Mouse (Mus musculus): ENCODE data around the gene Sema5b. TPM values are rescaled to one million over a fixed set of nuclear protein-coding genes. Genes with fewer than 3 reads are reported as not detected.
A peak's percentile ranks its signal among the peaks of the same experiment; 100 is the strongest.

Sema5b gene
- total RNA-seq, 2 experiments from 2014 or later: 29.9 to 30.5 TPM

DNA sequence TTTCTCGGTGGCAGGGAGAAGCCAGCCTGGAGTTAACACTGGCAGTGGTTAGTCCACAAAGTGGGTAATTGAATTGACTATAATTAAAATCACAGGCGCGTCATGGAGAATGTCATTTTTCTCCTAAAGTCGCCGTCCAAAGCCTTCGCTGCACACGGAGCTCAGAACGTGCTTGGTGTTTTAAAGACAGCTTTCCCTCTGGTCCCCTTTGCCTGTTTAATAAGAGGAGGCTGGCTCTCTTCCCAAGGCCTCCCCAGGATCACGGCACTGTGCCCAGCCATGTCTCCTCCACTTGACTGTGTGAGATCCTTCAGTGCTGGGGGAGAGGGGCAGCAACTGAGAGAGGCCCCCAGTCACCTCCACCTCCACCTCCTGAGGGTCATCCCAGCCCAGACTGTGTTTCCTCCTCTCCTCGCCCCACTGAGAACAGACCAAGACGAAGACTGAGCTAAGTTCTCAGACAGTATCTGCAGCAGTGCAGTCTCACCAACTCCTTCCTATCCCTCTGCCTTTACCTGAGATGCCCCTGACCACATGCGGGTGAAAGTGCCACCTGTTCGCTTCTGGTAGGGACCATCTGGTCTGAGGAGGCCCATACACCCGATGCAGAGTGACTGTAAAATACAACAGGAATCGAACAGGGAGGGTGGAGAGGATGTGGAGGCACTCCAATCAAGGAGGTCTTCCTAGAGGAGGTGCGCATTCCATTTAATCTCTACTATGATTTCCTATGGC, 84.5 kb downstream of the Sema5b start:
- intact Hi-C loops (cut with DNase I): loop anchor here (5.0 kb wide), 1 partner anchor 83 kb away; the partner anchor contains the start of gene Sema5b
- DNase-seq: peak; percentile 82

DNA sequence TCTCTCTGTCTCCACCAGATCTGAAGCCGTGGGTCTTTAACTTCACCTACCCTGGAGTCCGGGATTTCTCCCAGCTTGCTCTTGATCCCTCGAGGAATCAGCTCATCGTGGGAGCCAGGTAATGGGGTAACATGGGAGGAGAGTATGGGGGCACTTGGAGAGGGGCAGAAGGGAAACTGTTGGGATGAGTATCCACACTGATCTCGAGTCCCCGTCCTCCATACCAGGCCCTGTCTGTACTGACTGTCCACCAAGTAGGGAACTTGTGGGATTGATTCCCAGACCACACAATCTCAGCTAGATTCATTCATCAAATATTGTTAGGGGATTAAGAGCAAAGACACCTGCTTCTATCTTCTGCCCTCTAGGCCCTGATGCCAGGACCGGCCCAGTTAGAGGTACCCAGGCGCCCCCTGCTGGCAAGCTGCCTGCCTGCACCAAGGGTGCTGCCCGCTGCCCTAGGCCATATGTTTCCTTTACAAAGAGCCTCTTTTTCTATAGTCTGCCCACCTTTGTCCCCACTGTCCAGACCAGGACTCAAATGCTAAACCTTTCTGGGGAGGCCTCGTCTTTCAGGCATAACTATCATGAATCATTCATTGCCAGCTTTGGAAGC, 87.2 kb downstream of the Sema5b start:
- peak; percentile 88 for DNase-seq
- intact Hi-C loops (cut with DNase I): loop anchor here (5.0 kb wide), 1 partner anchor 86 kb away; the partner anchor contains the start of gene Sema5b

DNA sequence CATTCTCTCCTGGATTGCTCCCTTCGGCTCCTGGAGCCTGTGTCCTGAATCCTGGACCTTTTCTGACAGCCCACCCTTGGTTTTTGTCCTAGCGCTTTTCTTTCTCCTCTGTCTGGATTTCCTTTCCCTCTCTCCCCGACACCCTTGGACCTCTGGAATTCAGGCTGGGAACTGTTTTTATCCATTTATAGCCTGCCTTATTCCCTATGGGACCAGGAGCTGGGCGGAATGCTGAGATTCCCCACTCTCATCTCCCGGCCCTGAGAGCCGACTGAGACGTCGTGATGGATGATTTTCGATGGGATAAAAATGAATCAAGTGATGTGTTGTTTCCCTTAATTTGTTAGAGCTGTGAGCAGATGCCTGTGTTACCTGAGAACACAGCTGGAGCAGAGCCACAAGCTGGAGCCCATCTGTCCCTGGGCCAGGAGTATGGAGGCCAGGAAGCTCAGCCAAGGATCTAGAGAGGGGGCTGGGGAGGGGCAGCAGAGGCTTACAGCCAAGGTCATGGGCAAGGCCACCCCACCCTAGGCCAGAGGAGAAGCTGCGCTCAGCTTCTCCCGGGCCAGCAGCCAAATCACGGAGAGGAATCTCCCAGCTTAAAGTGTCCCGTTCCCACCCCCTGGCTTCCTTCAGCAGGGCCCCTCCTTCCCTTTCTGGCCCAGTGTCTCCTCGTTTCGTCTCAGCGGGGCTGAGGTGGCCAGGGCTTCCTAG, 89.7 kb downstream of the Sema5b start:
- peak; percentile 50 for DNase-seq
- intact Hi-C loops (cut with DNase I): no loop called here

DNA sequence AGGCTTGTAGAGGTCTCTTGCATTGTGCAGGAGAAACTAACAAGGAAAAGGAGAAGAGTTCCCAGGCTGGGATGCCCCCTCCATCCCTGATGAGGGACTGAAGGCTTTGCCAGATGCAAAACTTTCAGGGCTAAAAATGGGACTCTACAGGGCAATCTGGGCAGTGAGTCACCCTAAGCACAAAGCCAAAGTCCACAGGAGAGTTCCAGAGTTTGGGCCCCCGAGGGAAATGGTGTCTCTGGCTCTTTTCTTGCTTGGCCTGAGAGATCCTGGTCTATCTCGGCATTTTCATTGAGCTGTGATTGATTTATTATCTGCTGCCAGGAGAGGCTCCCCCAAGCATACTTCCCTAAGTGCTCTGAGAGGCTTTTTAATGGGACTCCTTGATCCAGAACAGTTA, 92.1 kb downstream of the Sema5b start:
- intact Hi-C loops (cut with DNase I): no loop called here
- no peak for DNase-seq

DNA sequence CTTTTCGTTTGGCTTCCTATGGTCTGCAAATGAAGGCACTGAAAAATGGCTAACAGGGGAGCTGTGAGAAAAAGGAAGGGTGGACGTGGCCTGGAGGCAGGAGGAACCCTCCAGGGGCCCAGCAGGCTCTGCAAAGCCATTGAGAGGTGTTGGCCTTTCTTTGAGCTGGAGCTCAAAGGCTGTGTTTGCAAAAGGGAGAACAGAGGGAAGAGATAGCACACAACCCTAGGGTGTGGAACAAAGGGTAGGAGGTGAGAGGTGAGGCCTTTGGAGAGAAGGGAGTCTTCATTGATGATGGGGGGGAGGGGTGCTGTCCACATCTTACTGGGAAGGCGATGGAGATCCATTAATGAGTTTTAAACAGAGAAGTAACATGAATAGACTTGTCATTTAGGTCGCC, 94.0 kb downstream of the Sema5b start:
- intact Hi-C loops (cut with DNase I): no loop called here
- DNase-seq: no peak

DNA sequence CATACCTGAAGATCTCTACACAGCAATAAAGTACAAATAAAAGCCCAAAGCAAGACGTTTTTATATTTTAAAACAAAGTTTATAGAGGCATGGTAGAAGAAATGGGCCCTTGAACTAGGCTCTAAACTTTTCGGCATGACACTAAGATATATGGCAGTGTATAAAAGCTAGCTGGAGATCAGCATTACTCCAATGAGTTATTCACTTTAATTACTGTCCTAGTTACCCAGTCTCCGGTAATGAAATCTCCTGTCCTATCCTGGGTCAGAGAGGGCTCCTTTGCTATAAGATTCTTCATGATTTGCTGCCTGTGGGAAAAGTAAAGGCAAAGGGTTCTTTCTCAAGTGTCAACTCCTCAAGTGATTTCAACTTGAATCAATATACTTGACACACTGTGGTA, 98.6 kb downstream of the Sema5b start:
- DNase-seq: no peak
- intact Hi-C loops (cut with DNase I): no loop called here

DNA sequence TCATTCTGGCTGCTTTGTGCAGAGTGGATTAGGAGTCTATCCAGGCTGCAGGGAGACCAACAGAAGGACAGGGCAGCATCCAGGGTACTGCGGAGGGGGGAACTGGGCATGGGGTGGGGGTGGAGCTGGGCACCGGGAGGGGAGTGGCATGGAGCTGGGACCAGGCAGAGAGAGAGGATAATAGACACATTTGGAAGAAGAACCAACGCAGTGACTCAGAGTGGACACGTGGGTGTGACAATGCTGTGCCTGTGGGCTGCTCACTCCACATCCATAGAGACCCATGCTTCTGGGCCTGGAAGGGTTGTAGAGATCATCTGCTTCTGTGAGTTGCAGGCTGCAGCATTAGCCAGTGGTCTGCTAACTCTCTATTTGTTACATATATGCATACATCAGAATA, 107.9 kb downstream of the Sema5b start:
- intact Hi-C loops (cut with DNase I): no loop called here
- no peak for DNase-seq

DNA sequence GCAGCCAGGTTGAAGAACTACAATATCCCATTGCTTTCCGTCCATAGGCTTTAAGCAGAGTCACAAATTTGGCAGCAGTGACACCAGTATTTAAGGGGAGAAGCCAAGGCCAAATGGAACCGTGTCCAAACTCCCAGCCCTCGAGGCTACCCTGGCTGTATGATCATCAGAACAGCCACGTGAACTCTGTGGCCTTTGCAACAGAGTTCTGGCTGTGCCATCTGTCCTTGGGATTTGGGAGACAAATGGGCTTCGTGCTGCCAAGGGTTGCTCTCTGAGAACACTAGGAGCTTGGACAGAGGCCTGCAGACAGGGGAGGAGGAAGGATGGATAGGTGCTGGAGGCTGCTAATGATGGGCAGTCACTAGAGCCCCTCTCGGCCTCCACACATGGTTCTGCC, 111.3 kb downstream of the Sema5b start:
- intact Hi-C loops (cut with DNase I): no loop called here
- peak; percentile 80 for DNase-seq

DNA sequence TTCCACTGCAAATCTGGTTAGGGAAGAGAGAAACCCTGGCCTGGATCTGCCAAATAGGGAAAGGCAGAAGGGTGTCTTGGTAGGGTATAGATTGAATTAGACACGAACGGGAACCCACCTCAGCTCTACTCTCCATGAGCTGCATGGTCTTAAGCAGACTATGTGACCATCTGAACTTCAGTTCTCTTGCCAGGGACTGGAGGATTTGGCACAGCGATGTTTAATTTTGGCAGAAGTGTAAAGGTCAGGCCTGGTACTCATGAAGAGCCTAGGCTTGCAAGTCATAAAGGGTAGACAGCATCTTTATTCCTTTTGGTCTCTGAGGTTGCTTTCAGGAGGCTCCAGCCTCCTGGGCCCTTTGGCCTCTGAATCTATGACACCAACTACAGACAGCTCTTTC, 111.8 kb downstream of the Sema5b start:
- intact Hi-C loops (cut with DNase I): no loop called here

DNA sequence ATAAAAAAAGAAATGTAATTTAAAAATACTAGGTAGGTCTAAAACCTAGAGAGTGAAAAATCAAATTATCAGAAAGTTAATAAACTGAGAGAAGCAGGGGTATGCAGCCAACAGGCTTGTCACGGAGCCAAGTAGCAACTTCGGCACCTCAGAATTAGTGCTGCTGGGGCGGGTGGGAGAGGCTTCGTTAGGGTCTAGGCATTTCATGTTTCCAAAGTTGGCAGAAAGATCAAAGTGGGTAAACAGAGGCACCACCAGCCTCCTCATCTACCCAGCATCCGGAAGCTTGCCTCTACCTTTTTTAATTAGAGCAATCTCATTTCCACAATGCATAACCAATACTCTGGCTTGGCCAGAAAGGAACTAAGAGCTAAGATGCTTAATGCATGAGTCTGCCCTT, 113.0 kb downstream of the Sema5b start:
- intact Hi-C loops (cut with DNase I): no loop called here
- no peak for DNase-seq

More for the DNA sequence above, 111.8 kb downstream of the Sema5b start:
- DNase-seq: no peak

DNA sequence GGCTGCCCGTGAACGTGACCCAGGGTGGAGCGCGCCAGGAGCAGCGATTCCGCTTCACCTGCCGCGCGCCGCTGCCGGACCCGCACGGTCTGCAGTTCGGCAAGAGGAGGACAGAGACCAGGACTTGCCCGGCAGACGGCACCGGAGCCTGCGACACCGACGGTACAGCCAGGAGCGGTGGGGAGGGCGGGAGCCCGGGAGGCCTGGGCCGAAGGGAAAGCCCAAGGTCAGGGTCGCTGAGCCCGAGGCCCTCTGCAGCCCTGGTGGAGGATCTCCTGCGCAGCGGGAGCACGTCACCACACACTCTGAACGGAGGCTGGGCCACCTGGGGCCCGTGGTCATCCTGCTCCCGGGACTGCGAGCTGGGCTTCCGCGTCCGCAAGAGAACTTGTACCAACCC, 119.3 kb downstream of the Sema5b start:
- no peak for DNase-seq
- intact Hi-C loops (cut with DNase I): no loop called here

DNA sequence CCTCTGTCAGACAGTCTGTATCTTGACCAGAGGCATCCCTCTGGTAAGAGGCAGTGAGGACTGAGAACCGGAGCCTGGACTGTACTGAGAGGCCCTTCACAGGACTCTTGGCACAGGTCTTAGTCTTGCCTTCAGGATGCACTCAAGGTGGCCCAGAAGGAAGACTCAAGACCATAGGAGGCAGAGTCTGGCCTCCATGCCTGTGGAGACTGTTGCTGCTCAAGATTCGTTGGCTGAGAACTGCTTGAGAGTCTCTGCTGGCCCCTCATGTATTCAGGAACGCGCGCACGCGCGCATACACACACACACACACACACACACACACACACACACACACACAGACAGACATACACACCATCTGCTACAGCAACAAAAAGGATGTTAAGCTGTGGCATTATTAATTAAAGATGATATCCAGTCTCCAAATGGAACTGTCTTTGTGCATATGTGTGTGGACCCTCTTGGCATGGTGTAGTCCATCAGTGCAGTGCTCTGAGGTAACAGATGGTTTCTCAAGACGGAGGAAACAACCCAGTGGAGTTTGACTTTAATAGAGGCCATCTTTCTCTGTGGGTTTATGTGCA, 123.0 kb downstream of the Sema5b start:
- DNase-seq: no peak
- intact Hi-C loops (cut with DNase I): no loop called here

DNA sequence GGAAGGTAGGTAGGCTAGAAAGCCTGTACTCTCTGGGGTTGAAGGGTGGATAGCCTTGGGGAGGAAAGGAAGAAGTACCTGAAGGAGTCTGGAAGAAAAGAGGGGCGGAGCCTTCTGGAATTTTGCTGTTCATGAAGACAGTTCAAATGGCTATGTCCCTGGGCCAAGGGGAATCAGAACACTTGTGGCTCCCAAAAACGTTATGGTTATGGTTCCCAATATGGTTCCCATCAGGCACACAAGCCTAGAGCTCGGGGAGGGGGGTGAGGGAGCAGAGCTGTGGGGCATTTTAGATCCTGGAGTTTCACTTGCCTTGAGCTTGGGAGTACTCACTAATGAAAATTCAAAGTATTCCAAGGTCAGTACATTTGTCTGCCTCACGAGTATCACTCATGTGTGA, 123.9 kb downstream of the Sema5b start:
- intact Hi-C loops (cut with DNase I): no loop called here
- DNase-seq: no peak

DNA sequence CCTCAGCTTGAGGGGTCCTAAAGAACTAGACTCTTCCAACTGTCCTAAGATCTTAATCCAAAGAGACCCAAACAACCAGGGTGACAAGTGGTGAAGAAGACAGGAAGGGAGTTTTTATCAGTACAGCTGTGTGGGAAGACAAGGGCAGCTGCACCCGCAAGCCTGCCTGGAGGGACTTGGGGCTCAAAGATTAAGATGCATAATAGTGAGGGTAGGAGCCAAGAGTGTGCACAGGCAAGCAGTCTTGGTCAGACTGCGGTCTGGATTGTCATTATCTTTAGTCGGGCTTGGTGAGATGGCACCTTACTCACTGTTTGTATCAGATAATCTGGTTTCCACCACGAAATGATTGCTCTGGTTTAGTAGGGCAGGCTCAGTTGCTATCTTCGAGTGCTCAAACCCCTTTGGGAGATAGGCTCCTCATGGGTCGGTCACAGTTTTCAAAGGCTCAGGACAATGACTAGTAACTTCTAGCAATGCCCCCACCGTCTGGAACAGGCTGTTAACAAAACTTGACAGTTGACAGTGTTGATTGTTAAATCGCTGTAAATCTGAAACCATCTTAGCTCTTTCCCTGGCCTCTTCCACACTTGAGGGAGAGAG, 136.7 kb downstream of the Sema5b start:
- intact Hi-C loops (cut with DNase I): no loop called here
- no peak for DNase-seq

DNA sequence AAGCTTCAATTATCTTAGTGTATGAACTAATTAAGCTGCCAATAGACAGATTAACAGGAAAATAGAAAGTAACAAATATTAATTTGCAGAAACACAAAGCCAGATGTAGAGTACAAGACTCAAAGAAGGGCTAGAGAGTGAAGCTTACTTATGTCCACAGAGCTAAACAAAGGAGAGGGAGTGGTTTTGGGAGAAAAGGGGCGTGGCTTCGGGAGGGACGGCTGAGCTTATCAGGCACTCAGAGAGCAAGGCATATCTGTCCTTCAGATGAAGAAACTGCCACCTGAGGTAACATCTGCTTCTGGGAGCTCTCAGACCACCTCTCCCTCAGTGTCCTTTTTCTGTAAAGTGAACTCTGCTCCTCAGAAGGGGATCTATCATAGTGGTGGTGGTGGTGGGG, 137.5 kb downstream of the Sema5b start:
- DNase-seq: no peak
- intact Hi-C loops (cut with DNase I): no loop called here

DNA sequence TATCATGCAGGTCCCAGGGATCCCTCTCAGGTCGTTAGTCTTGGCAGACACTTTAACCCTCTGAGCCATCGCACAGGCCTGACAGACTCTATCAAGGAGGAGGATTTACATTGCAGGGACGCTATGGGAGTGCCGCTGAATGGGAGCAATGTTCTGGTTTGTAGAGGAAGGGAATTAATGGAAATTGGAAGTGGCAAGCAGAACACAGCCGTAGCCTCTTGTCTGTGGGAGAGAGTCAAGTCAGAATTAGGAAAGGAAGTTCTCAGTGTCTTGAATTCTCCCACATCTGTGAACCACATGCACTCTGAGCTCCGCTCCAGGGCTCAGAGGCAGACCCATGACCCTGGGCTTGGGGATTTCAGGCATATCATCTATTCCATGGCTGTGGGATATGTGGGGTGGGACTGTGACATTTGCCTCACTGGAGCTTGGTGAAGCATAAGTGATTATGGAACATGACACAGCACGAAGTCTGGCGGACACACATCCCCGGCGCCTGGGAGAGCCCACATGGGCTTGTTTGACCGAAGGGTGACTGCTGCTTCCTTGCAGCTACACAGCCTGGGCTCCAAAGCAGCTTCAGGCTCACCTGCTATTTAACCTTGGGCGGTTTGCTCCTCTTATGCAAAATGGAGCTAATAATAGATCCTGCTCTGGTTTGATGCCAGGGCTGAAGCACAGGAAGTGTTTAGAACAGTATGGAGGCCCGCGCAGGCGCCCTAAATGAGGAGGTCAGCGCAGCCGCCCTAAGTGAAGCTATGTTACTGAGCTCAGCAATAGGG, 140.6 kb downstream of the Sema5b start:
- no peak for DNase-seq
- intact Hi-C loops (cut with DNase I): no loop called here

DNA sequence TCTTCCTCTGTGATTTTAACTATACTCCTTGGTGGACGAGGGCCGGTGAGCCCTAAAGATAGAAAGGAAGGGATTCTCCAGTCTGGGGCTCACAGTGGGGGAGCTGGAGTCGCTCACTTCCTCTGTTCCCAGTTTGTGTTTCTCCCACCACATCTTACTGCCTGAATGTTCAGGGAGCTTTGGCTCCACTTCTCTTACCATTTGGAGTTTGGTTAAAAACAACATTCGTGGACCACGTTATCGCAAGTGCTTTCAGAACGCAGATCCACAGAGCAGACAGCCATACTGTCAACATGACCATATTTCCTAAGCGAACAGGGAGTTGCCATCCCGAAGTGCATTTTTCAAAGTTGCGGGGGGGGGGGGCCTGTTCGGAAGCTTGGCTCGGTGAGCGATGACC, 144.1 kb downstream of the Sema5b start:
- DNase-seq: no peak
- intact Hi-C loops (cut with DNase I): no loop called here

DNA sequence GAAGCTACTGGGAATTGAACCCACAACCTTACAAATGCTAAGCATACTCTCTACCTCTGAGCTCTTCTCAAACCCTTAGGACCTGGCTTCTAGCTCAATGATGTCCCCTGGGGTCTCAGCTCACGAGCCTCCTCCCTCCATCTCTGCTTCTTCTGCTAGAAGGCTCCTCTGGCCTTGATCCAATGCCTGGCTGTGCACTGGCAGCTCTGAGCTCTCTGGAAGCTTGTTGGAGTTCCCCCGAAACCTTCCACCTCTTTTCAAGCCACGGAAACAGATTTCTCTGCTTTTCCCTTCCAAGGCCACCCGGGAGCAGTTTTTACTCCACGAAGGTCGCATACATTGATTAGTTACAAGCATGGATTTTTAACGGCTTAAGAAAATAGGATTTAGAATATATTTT, 145.5 kb downstream of the Sema5b start:
- peak; percentile 87 for DNase-seq
- intact Hi-C loops (cut with DNase I): no loop called here

DNA sequence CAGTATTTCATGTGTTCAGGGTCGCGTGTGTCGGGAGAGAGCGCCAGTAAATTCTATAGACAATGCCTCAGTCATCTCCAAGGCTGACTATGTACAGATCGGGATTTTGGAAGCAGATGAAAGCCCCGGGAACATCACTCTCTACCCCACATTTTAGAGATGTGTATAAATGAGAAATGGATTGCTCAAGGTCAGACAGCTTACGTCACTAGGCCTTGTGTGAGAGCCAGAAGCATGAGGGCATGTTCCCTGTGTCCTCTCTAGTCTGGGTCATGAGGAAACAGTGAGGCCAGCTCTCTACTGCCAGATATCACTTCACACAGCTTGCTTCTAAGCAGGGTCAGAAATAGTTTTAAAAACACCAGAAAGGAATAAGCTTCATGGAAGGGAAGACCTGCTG, 150.7 kb downstream of the Sema5b start:
- intact Hi-C loops (cut with DNase I): no loop called here
- DNase-seq: no peak

DNA sequence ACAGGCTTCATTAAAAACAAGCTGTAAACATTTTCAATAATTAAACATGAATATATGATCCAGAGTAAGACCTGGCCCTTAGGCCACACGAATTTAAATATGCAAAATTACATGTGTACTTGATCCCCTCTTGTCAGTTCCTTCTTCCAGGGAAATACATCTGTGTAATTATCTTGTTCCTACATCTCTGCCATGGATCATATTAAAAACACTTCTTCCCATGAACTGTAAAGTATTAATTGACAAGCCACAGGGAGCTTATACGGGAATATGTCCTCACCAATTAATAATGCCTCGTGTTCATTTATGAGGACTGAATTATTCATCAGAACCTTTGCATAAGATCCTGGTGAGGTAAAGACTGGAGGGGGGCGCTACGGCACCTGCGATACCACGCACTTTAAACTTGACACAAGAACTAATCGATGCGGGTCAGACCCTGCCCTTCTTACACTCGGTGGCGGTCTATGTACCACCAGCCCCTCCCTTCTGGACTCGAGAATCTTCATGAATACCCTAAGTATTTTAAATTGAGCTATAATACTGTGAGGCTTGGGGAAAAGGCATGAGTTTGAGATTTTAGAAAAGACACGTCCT, 153.4 kb downstream of the Sema5b start:
- intact Hi-C loops (cut with DNase I): no loop called here
- no peak for DNase-seq
